Mouse (Mus musculus): ENCODE measurements around the gene Mob2. TPM values are rescaled to one million over a fixed set of nuclear protein-coding genes. Genes with fewer than 3 reads are reported as not detected.

Mob2 gene
- polyA plus RNA-seq, 1 experiment from 2014 or later: 64.6 TPM

DNA sequence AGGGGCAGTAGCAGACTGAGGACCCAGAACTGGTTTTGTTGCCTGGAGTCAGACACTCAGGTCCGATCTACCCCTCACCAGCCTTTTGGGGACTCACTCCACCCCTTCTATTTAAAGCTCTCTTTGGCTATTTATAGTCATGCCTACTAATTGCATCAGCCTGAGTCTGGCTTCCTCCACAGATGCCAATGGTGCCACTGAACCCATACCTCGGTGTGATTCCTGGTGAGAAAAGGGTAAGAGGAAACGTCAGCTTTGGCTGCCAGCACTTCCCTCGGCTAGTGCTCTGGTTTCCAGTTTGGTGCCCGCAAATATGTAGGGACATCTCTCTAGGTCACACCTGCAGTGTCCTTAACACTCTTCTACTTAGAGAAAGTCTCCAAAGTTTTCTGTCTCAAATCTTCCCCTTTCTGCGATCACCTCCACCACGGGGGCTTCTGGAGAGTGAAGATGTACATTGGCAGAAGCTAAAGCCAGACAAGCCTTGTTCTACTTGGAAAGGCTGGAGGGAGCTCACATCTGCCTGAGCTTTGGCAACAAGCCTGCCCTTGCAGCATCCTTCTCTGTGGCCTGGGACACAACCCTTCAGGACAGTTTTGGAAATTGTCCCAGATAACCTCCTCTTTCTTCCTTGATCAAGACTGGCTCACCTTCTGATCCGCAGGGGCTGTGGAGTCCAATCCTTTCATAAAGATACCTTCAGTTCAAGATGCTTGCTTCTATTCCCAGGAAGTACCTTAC, 13.5 kb upstream of the Mob2 start:
- WGBS (ENCODE audit: insufficient replicate concordance): 52% methylated on average over 8 of the region's 8 CpGs
- Histone ChIP-seq H3K36me3 (no peaks in the 10 kb centered on the region), H3K4me1 (peaks cover 5% of the 10 kb centered on the region; the same call in 1 of the 2 replicates), H3K4me2 (no peak overlapping the region), H3K9me3 (replicated peaks) (no peaks in the 10 kb centered on the region), H3K27me3 (replicated peaks) (peaks cover 79% of the 10 kb centered on the region), H3K27ac (no peak overlapping the region), H3K9ac (no peak overlapping the region), H3K4me3 (no peak overlapping the region)
- ATAC-seq: no peak

DNA sequence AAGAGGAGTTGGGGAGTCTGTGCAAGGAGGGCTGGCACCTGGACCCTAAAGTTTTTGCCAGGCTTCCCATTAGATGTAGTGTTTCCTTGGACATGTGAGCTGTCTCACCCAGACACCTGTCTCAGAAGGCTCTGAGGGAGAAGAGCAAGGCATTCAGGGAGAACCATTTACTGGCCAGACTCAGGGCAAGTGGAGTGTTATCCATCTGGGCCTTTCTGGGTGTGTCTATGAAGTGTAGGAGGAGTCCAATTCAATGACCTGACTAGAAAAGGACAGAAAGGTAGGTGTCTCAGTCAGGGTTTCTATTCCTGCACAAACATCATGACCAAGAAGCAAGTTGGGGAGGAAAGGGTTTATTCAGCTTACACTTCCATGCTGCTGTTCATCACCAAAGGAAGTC, 10.9 kb upstream of the Mob2 start:
- peaks cover 79% of the 10 kb centered on the region for H3K27me3 ChIP-seq (replicated peaks)
- H3K4me3 ChIP-seq: no peak overlapping the region

DNA sequence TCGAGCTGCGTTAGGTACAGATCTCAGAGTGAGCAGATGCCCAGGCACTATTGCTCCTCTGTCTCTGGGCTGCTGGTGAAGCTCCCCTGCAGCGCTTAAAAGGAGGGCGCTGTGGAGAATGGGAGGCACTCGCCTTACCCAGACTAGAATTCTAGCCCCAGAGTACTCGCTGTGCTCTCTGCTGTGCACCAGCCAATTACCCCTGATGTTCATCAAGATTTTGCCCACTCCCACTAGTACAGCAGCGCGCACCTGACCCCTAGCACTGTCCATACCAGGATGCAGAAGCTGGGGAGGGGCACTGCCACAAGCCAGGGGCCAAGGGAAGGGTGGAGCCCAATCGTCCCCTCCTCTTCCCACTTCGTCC, 10.3 kb upstream of the Mob2 start:
- no peak overlapping the region for H3K27ac ChIP-seq
- WGBS (ENCODE audit: insufficient replicate concordance): 12% methylated on average over 9 of the region's 10 CpGs
- peaks cover 5% of the 10 kb centered on the region; the same call in 1 of the 2 replicates for H3K4me1 ChIP-seq
- H3K9ac ChIP-seq: no peak overlapping the region
- H3K4me3 ChIP-seq: no peak overlapping the region
- peak; percentile 73 for ATAC-seq
- no peaks in the 10 kb centered on the region for H3K36me3 ChIP-seq
- no peaks in the 10 kb centered on the region for H3K9me3 ChIP-seq (replicated peaks)
- peaks cover 78% of the 10 kb centered on the region for H3K27me3 ChIP-seq (replicated peaks)
- H3K4me2 ChIP-seq: peak overlapping the region; percentile 34

More for the DNA sequence above, 10.9 kb upstream of the Mob2 start:
- Histone ChIP-seq H3K4me1 (peaks cover 5% of the 10 kb centered on the region; the same call in 1 of the 2 replicates), H3K9ac (no peak overlapping the region), H3K36me3 (no peaks in the 10 kb centered on the region), H3K4me2 (no peak overlapping the region), H3K9me3 (replicated peaks) (no peaks in the 10 kb centered on the region), H3K27ac (no peak overlapping the region)
- no peak for ATAC-seq

DNA sequence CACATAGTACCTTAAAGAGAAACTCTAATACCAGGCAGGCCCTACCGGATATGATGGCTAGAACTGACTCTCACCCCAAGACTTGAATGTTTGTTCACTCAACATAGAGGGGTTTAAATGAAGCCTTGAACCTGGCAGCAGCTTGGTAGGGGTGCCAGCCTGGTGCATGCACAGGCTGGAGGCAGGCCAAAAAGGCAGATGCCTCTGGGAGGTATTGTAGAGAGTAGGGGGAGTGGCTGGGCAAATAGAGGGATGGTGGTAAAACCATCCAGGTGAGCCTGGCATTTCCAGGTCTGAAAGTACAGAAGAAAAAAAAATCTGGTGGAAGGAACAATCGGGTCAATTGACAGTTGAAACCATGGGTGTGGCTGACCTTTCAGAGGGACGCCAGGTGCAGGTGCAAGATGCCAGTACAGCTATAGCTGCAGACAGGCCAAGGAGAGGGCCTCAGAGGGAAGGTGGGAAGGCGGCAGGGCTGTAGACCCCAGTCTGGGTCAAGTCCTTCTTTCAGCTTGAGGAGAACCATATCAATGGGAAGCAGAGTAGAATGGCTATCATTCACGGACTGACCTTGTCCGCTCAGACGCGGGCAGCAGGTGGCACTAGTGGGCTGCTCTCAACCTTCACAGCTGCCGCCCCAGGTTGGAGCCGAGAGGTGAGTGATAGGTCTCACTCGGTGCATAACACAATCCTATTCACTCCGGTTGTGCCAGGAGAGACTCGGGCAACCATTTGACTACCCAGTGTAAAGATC, 9.8 kb upstream of the Mob2 start:
- Histone ChIP-seq H3K9me3 (replicated peaks) (no peaks in the 10 kb centered on the region), H3K4me3 (no peak overlapping the region), H3K4me2 (peak overlapping the region; percentile 34), H3K4me1 (peaks cover 5% of the 10 kb centered on the region; the same call in 1 of the 2 replicates), H3K36me3 (no peaks in the 10 kb centered on the region), H3K9ac (no peak overlapping the region), H3K27me3 (replicated peaks) (peaks cover 77% of the 10 kb centered on the region), H3K27ac (no peak overlapping the region)
- ATAC-seq: peak; percentile 89
- WGBS (ENCODE audit: insufficient replicate concordance): 16% methylated on average over 13 of the region's 13 CpGs

DNA sequence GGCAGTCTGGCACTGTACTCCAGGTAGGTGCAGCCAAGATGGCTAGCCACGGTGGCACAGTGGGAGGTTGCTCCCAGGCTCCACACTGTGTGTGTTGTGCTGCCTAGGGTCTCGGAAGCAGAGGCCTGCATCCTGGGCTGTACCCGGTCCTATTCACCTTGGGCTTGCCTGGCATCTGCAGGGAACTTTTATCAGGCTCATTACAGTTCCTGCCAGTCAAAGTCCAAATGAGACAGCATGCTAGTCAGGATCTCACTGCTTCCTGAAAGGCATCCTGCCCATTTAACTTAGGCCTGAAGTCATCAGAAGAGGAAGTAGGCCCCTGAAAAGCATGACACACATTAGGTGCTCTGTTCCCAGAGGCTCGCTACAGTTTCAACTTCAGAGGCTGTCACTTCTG, 7.6 kb upstream of the Mob2 start:
- WGBS (ENCODE audit: insufficient replicate concordance): 36% methylated on average over 4 of the region's 4 CpGs
- Histone ChIP-seq H3K4me2 (no peak overlapping the region), H3K4me1 (peaks cover 5% of the 10 kb centered on the region; the same call in 1 of the 2 replicates), H3K27ac (no peak overlapping the region), H3K36me3 (no peaks in the 10 kb centered on the region), H3K4me3 (no peak overlapping the region), H3K27me3 (replicated peaks) (peaks cover 72% of the 10 kb centered on the region), H3K9me3 (replicated peaks) (no peaks in the 10 kb centered on the region), H3K9ac (no peak overlapping the region)
- ATAC-seq: no peak

DNA sequence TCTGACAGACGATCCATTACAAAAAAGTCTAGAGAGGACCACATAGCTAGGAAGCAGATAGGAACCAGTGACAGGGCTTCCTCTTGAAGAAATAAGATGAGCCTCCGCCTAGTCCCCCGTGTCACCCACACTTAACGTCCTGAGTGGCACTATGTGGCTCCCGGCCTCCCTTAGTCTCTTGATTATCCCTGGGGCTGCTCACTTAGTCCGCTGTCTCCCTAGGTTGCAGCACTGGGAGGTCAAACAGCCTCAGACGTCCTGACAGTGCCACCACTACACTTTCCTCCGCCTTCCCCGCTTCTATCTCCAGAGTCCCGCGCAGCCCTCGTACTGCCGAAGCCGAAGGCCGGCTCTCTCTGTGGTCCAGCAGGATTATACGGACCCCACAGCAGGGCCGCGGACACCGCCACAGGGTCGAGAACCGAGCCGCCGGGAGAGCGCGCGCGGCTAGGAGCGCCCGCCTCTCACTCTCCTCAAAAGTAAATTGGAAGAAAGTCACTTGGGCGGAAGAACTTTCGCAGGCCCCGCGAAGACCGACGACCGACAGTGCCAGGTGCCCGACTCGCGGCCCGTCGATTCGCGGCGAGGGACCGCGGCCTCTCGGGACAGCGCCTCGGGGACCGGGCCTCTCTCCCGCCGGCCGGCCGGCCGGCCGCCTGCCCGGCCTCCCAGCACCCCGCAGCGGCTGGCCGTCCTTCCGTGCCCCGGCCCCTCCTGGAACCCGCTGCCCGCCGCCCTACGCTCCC, 507 bp downstream of the Mob2 start:
- WGBS (ENCODE audit: insufficient replicate concordance): under 1% methylated on average over 65 of the region's 66 CpGs
- Histone ChIP-seq H3K27me3 (replicated peaks) (peaks cover 12% of the 10 kb centered on the region; the same call in 1 of the 2 replicates), H3K27ac (peak overlapping the region; percentile 90), H3K9ac (peak overlapping the region; percentile 95), H3K9me3 (replicated peaks) (no peaks in the 10 kb centered on the region), H3K36me3 (peaks cover 33% of the 10 kb centered on the region), H3K4me1 (peaks cover 52% of the 10 kb centered on the region), H3K4me2 (peak overlapping the region; percentile 83), H3K4me3 (peak overlapping the region; percentile 94)
- ATAC-seq: peak; percentile 50

DNA sequence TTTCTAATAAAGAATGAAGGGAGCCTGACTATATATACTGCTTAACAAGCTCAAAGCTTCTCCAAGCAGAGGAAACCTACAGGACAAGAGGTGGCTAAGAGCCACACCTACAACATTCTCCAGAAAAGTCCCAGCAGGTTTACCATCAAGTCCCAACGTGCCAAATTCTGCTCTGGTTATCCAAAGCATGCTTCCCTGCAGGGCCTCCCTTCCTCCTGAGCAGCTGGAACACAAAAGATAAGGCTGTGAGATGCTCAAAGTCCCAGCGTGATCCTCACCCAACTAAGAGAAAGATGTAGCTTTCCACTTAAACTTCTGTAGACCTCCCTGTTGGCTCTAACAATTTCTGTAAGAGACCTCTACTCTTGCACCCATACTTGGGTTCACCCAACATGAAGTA, 1.8 kb downstream of the Mob2 start:
- Histone ChIP-seq H3K9ac (peak overlapping the region; percentile 95), H3K4me3 (peak overlapping the region; percentile 94), H3K27me3 (replicated peaks) (0 out of 2 replicates have a peak, but pooled peaks cover 4% of the 10 kb centered on the region), H3K36me3 (peaks cover 46% of the 10 kb centered on the region), H3K27ac (peak overlapping the region; percentile 90), H3K4me1 (peaks cover 52% of the 10 kb centered on the region), H3K9me3 (replicated peaks) (no peaks in the 10 kb centered on the region), H3K4me2 (peak overlapping the region; percentile 83)
- ATAC-seq: peak; percentile 64
- WGBS (ENCODE audit: insufficient replicate concordance): 21% methylated on average over 2 of the region's 2 CpGs

DNA sequence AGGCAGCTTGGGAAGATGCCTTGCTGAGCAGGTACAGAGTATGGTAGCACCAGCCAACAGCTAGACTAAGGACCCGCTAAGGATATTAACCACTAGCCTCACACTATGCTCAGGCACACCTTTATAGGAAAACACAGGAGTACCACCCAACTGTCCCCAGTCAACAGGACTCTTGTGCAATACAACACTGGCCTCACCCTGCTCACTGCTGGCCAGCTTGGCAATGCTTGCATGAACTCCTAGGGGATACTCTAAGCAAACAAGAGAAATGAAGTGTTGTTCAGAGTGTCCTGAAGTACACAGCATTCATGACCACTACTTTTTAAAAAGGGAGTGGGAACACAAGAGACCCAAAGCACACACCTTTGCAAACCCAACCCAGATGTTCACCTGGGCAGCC, 3.7 kb downstream of the Mob2 start:
- Histone ChIP-seq H3K9ac (no peak overlapping the region), H3K27ac (peak overlapping the region; percentile 49; the same call in 1 of the 2 replicates), H3K36me3 (peaks cover 65% of the 10 kb centered on the region), H3K4me1 (peaks cover 49% of the 10 kb centered on the region), H3K9me3 (replicated peaks) (no peaks in the 10 kb centered on the region), H3K4me3 (no peak overlapping the region), H3K4me2 (peak overlapping the region; percentile 5; the same call in 1 of the 2 replicates), H3K27me3 (replicated peaks) (no peaks in the 10 kb centered on the region)
- WGBS (ENCODE audit: insufficient replicate concordance): 83% methylated on average over 1 of the region's 1 CpGs
- no peak for ATAC-seq

DNA sequence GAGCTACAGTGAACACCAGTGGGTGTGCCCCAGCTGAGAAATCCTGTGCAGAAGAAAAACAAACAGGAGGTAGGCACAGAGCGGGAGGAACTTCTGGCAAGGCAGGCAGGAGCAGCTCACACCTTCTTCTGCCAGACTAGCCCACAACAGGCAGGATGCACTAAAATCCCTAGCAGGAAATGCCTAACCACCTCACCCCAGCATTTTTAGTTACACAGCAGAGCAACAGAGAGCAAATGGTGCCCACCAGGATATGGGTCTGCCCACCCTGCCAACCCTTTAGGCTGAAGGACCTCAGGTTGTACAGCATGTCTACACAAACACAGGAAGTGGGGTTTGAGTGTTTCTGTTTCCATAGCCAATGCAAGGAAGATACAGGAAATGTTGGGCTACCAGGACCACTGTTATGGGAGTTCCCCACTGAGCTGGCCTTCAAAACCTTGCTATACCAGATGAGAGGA, 4.2 kb downstream of the Mob2 start:
- ATAC-seq: no peak
- H3K4me1 ChIP-seq: peaks cover 44% of the 10 kb centered on the region
- H3K9ac ChIP-seq: no peak overlapping the region
- H3K36me3 ChIP-seq: peaks cover 69% of the 10 kb centered on the region
- no peaks in the 10 kb centered on the region for H3K9me3 ChIP-seq (replicated peaks)
- 0 out of 2 replicates have a peak overlapping the region, but pooled peaks have one; percentile 5 for H3K4me2 ChIP-seq
- WGBS (ENCODE audit: insufficient replicate concordance): 83% methylated on average over 1 of the region's 1 CpGs
- no peak overlapping the region for H3K4me3 ChIP-seq
- H3K27ac ChIP-seq: peak overlapping the region; percentile 49
- H3K27me3 ChIP-seq (replicated peaks): no peaks in the 10 kb centered on the region

DNA sequence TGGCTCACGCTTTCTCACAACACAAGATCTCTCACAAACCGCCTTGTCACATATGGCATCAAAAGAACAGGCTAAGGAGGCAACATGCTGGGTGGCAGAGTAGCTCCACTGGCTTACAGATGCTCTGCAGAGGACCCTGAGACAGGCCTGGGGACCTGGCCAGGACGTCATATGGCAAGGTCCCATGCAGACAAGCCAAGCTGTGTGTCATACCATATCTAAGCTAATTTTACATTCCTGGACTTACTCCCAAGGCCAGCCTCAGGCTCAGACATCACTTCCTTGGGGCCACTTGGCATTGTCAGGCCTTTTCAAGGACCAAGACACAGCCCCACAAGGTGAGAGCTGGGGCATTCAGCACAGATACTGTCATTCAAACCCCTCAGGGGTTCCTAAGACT, 5.4 kb downstream of the Mob2 start:
- WGBS (ENCODE audit: insufficient replicate concordance): 86% methylated on average over 3 of the region's 3 CpGs
- no peaks in the 10 kb centered on the region for H3K27me3 ChIP-seq (replicated peaks)
- no peak overlapping the region for H3K4me2 ChIP-seq
- H3K9ac ChIP-seq: no peak overlapping the region
- H3K9me3 ChIP-seq (replicated peaks): no peaks in the 10 kb centered on the region
- no peak for ATAC-seq
- no peak overlapping the region for H3K27ac ChIP-seq
- H3K4me3 ChIP-seq: no peak overlapping the region
- H3K36me3 ChIP-seq: peaks cover 79% of the 10 kb centered on the region
- peaks cover 39% of the 10 kb centered on the region for H3K4me1 ChIP-seq

DNA sequence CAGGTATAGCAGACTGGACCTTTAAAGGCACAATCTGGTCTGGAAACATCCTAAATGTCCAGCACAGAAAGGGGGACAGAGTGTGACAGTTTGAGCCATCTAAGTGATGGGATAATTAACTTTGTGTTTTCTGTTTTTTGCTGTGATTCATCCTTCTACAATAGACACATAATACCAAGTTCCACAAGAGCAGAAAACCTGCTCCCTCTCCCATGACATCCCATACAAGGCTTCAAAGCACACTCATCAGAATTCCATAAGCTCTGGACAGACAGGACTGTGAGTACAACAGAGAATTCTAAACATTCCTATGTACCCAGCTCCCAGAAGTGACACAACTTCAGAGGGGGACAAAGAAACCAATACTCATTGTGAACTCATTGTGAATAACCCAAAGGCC, 10.3 kb downstream of the Mob2 start:
- Histone ChIP-seq H3K27ac (no peak overlapping the region), H3K4me1 (0 out of 2 replicates have a peak, but pooled peaks cover 6% of the 10 kb centered on the region), H3K9me3 (replicated peaks) (no peaks in the 10 kb centered on the region), H3K36me3 (peaks cover 72% of the 10 kb centered on the region), H3K27me3 (replicated peaks) (no peaks in the 10 kb centered on the region), H3K9ac (no peak overlapping the region), H3K4me2 (no peak overlapping the region), H3K4me3 (no peak overlapping the region)
- no peak for ATAC-seq

DNA sequence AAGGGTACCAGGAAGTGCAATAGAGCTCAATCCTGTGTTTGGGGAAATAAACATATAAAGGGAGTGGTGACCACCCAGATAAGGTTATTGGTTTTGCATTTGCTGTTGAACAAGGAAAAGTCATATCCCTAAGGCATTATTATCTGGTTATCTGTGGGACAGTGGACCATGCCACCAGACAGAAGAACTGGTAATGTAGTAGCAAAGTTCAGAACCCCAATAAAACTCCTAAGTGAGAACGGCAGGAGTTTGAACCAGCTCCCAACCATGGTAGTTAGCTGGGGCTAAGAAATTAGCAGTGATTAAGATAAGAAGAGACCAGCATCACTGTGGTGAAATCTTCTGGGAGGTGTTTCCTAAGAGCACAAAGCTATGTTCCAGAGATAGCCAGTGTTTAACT, 14.9 kb downstream of the Mob2 start:
- WGBS (ENCODE audit: insufficient replicate concordance): 74% methylated on average over 1 of the region's 1 CpGs
- Histone ChIP-seq H3K27ac (no peak overlapping the region), H3K36me3 (peaks cover 35% of the 10 kb centered on the region), H3K4me1 (0 out of 2 replicates have a peak, but pooled peaks cover 13% of the 10 kb centered on the region), H3K4me3 (no peak overlapping the region), H3K4me2 (no peak overlapping the region), H3K9ac (no peak overlapping the region), H3K27me3 (replicated peaks) (no peaks in the 10 kb centered on the region), H3K9me3 (replicated peaks) (no peaks in the 10 kb centered on the region)
- no peak for ATAC-seq
